Mouse (Mus musculus) liver, embryonic 14.5 days (tissue): ENCODE results near the gene Tmem132a. TPM values are rescaled to one million over a fixed set of nuclear protein-coding genes. Genes with fewer than 3 reads are reported as not detected.

Source experiments
- ATAC-seq: fragments of 200-750 bp; cut with Nextera tagmentation; 2 replicates; pipeline ENCODE4 v1.8.0; 2017; ENCODE audit warnings: moderate number of reproducible peaks, mild to moderate bottlenecking, moderate library complexity; ENCODE audit not compliant: insufficient read depth
- DNase-seq, 3 experiments: peaks; one replicate each; pipeline ENCODE4 v3.0.0-alpha.2; 2012 to 2013; ENCODE audit warnings: low read depth in 3 of 3, low spot score in 3 of 3
- H3K27ac ChIP-seq: fragments of 300-500 bp; sonication (generic); 2 replicates; pipeline ENCODE4 v1.5.1; 2014; ENCODE audit warnings: moderate library complexity, mild to moderate bottlenecking, control low read depth, inconsistent platforms
- H3K27me3 ChIP-seq: fragments of 300-500 bp; sonication (generic); 2 replicates; pipeline ENCODE4 v1.6.1; 2014; ENCODE audit warnings: mild to moderate bottlenecking, low read length, moderate library complexity; ENCODE audit not compliant: control insufficient read depth, insufficient read depth
- H3K36me3 ChIP-seq: fragments of 300-500 bp; sonication (generic); replicated peaks from 2 replicates; pipeline ENCODE4 v1.6.1; 2014; ENCODE audit warnings: low read depth; ENCODE audit not compliant: control insufficient read depth, insufficient read depth
- H3K4me1 ChIP-seq, 2 experiments: fragments of 200-500 bp in 1 of 2; fragments of 300-500 bp in 1 of 2; sonication (generic) in 1 of 2; replicated peaks; 2 replicates each; pipeline ENCODE4 v1.6.1; 2012 to 2014; ENCODE audit warnings: antibody characterized with exemption in 1 of 2, inconsistent platforms in 1 of 2, low read length in 1 of 2; ENCODE audit not compliant: control insufficient read depth in 2 of 2, insufficient read depth in 2 of 2
- H3K4me2 ChIP-seq: fragments of 300-500 bp; sonication (generic); 2 replicates; pipeline ENCODE4 v1.6.1; 2014; ENCODE audit warnings: low read depth, mild to moderate bottlenecking, control low read depth, moderate library complexity
- H3K4me3 ChIP-seq, 2 experiments: fragments of 200-500 bp in 1 of 2; fragments of 300-500 bp in 1 of 2; sonication (generic) in 1 of 2; 2 replicates each; pipeline ENCODE4 v1.5.1; 2012 to 2014; ENCODE audit warnings: low read depth in 2 of 2, low read length in 2 of 2, mild to moderate bottlenecking in 2 of 2, control low read depth in 1 of 2, inconsistent platforms in 1 of 2, moderate library complexity in 1 of 2; ENCODE audit not compliant: insufficient read depth in 1 of 2
- H3K9ac ChIP-seq: fragments of 300-500 bp; sonication (generic); replicated peaks from 2 replicates; pipeline ENCODE4 v1.6.1; 2014; ENCODE audit warnings: mild to moderate bottlenecking, control low read depth, moderate library complexity
- H3K9me3 ChIP-seq: fragments of 300-500 bp; sonication (generic); 2 replicates; pipeline ENCODE4 v1.6.1; 2016; ENCODE audit warnings: low read length, mixed read lengths; ENCODE audit not compliant: control insufficient read depth
- CTCF ChIP-seq: IDR thresholded peaks from 2 replicates; pipeline ENCODE4 v1.5.1; 2016; ENCODE audit warnings: antibody characterized with exemption, low read depth, control low read depth
- EP300 ChIP-seq: IDR thresholded peaks from 2 replicates; pipeline ENCODE4 v1.6.1; 2016; ENCODE audit warnings: antibody characterized with exemption, low read depth
- WGBS: fragments of 180-500 bp; shearing (Covaris S2); extraction: QIAGEN DNeasy Blood & Tissue Kit; methylation state at CpG from one replicate; pipeline ENCODE4 v1.1.7; 2014; ENCODE audit not compliant: insufficient replicate concordance; 5-methylcytosine and 5-hydroxymethylcytosine counted together
- polyA plus RNA-seq, 2 experiments: library from polyadenylated mRNA; depleted of rRNA in 1 of 2; stranded (reverse) in 1 of 2; unstranded in 1 of 2; fragments of >200 nt; fragmentation: Nextera tagmentation in 1 of 2; extraction: Ambion mirVana in 1 of 2; gene quantifications; 2 replicates each; pipeline versions ENCODE4 v1.2.1 to v1.2.3; 2012 to 2014

Gene Tmem132a
- polyA plus RNA-seq, 2 experiments: 1.6 to 2.5 TPM

GRCm38 (mm10) chr19:10880085-10880974, 10.6 kb upstream of the Tmem132a start:
- WGBS: 25% methylated on average over 7 of the region's 7 CpGs
- Histone ChIP-seq H3K4me3 (no peak overlapping the region), H3K36me3 (no peaks in the 10 kb centered on the region), H3K4me2 (peak overlapping the region; percentile 94), H3K27me3 (no peaks in the 10 kb centered on the region), H3K9ac (no peak overlapping the region; the same call in 1 of the 2 replicates), H3K4me1 (peaks cover 5 to 6% of the 10 kb centered on the region in 2 experiments), H3K27ac (no peak overlapping the region), H3K9me3 (no peaks in the 10 kb centered on the region)
- DNase-seq: no peak
- ATAC-seq: no peak
- peak; percentile 25 for TF ChIP-seq CTCF
- TF ChIP-seq EP300: no peak

GRCm38 (mm10) chr19:10878201-10878837, 8.6 kb upstream of the Tmem132a start:
- Histone ChIP-seq H3K4me1 (peaks cover 5 to 6% of the 10 kb centered on the region in 2 experiments), H3K4me2 (no peak overlapping the region), H3K9ac (no peak overlapping the region), H3K4me3 (no peak overlapping the region), H3K27me3 (no peaks in the 10 kb centered on the region), H3K27ac (no peak overlapping the region), H3K9me3 (no peaks in the 10 kb centered on the region), H3K36me3 (no peaks in the 10 kb centered on the region)
- 71% methylated on average over 7 of the region's 7 CpGs for WGBS
- no peak for TF ChIP-seq EP300
- ATAC-seq (no peak), DNase-seq (no peak)

GRCm38 (mm10) chr19:10871328-10871961, 1.7 kb upstream of the Tmem132a start:
- Histone ChIP-seq H3K27me3 (peaks cover 14% of the 10 kb centered on the region), H3K4me1 (no peaks in the 10 kb centered on the region), H3K27ac (no peak overlapping the region), H3K9ac (no peak overlapping the region), H3K4me3 (no peak overlapping the region), H3K4me2 (no peak overlapping the region), H3K36me3 (no peaks in the 10 kb centered on the region; the same call in 1 of the 2 replicates), H3K9me3 (no peaks in the 10 kb centered on the region)
- DNase-seq: no peak
- ATAC-seq: no peak
- TF ChIP-seq CTCF: no peak
- TF ChIP-seq EP300: no peak
- 61% methylated on average over 14 of the region's 14 CpGs for WGBS

GRCm38 (mm10) chr19:10870676-10871075, 936 bp upstream of the Tmem132a start:
- no peak for TF ChIP-seq EP300
- TF ChIP-seq CTCF: no peak
- H3K27me3 ChIP-seq: peaks cover 14% of the 10 kb centered on the region
- no peak overlapping the region for H3K27ac ChIP-seq
- H3K36me3 ChIP-seq: no peaks in the 10 kb centered on the region; the same call in 1 of the 2 replicates
- no peaks in the 10 kb centered on the region for H3K9me3 ChIP-seq
- no peak overlapping the region for H3K9ac ChIP-seq
- H3K4me2 ChIP-seq: no peak overlapping the region
- ATAC-seq (no peak), DNase-seq (no peak)
- WGBS: 71% methylated on average over 3 of the region's 3 CpGs
- no peak overlapping the region for H3K4me3 ChIP-seq
- no peaks in the 10 kb centered on the region for H3K4me1 ChIP-seq
